ENCODE assay signal across 28 mouse cellular contexts in genomic region chr6:72242532-72243320, GRCm38 (mm10). TPM values are rescaled to one million over a fixed set of nuclear protein-coding genes. Genes with fewer than 3 reads are reported as not detected.
DNase-seq lines count a peak whose midpoint lies in the region; ATAC-seq and TF ChIP-seq lines count a peak whose summit lies in the region.
"Had no signal": no experiment of that assay in that cellular context is flagged by ENCODE, and none has a peak within 500 bp of the region (broad histone marks: within the 10 kb centered on the region; RNA-seq: fewer than 3 reads in every experiment).

No protein-coding gene starts in this region.

- no peak for DNase-seq in gastrocnemius, adult 2 months
- DNase-seq in gastrocnemius, postnatal 36 days, result no peak
- no peak for DNase-seq in heart, adult 8-10 months (ENCODE audit: low spot score)
- DNase-seq in lung, adult 2 months, result no peak
- DNase-seq in Patski (ENCODE audit: low read depth, low spot score), result no peak
- no peak for DNase-seq in midbrain, embryonic 11.5 days (ENCODE audit: low spot score, missing footprints)
- DNase-seq: adrenal gland, adult 8-10 months; cerebellum, adult 8-10 months; cerebellum, postnatal 36 days; gastrocnemius, postnatal 25 days; heart, postnatal 10 days; kidney, adult 9 months; kidney, postnatal 10 days; layer of hippocampus, postnatal 36 days; left cerebral cortex, postnatal 4 days; liver, postnatal 0 days; retina, postnatal 1 day; right cerebral cortex, postnatal 14 days had no signal

- H3K27me3 ChIP-seq in heart, embryonic 14.5 days (ENCODE audit: control insufficient read depth, insufficient read depth, low read length), result no peaks in the 10 kb centered on the region
- peaks cover 9% of the 10 kb centered on the region; the same call in 1 of the 2 replicates for H3K27me3 ChIP-seq in lung, embryonic 15.5 days
- no peaks in the 10 kb centered on the region for H3K27me3 ChIP-seq in Patski
- peaks cover 3% of the 10 kb centered on the region; the same call in 1 of the 2 replicates for H3K27me3 ChIP-seq in midbrain, embryonic 11.5 days (ENCODE audit: control insufficient read depth, insufficient read depth, low read length)

- peak overlapping the region; percentile 94 for H3K27ac ChIP-seq in gastrocnemius, adult 2 months
- peak overlapping the region in 1 of 2 experiments; percentile 98; a peak in 1 of 4 replicates for H3K27ac ChIP-seq in heart, embryonic 14.5 days (replicated peaks in 1 of 2; ENCODE audit: control insufficient read depth in 1 of 2, insufficient read depth in 1 of 2, low read depth in 2 of 2, low read length in 2 of 2)
- peak overlapping the region; percentile 98 for H3K27ac ChIP-seq in lung, embryonic 15.5 days
- no peak overlapping the region for H3K27ac ChIP-seq in midbrain, embryonic 11.5 days (ENCODE audit: low read depth, low read length)
- H3K27ac ChIP-seq: hindbrain, embryonic 13.5 days; liver, embryonic 12.5 days; midbrain, embryonic 15.5 days; neural tube, embryonic 15.5 days had no signal

- CTCF ChIA-PET in Patski (lab: Charles Lee), result interaction anchor here (1.3 to 3.6 kb wide), 5 partner anchors 10 to 57 kb away, joined by 3 to 23 read pairs (median 5); no protein-coding TSS in a partner anchor

- no peaks in the 10 kb centered on the region for H3K36me3 ChIP-seq in heart, embryonic 14.5 days (ENCODE audit: control insufficient read depth, insufficient read depth, low read length)
- H3K36me3 ChIP-seq in lung, embryonic 15.5 days, result no peaks in the 10 kb centered on the region
- H3K36me3 ChIP-seq in midbrain, embryonic 11.5 days (ENCODE audit: control insufficient read depth, insufficient read depth, low read length), result no peaks in the 10 kb centered on the region
- H3K36me3 ChIP-seq: hindbrain, embryonic 13.5 days; liver, embryonic 12.5 days; midbrain, embryonic 15.5 days; neural tube, embryonic 15.5 days had no signal

- in situ Hi-C loops in Patski (cut with MboI; ENCODE audit: low pct_unique_long_range_greater_than_20kb), result loop anchor here (5.0 to 10.0 kb wide), 2 partner anchors 55 to 318 kb away; no protein-coding TSS in a partner anchor

- intact Hi-C loops in gastrocnemius, adult 2 months (cut with DNase I), result no loop called here
- intact Hi-C loops in gastrocnemius, postnatal 36 days (cut with DNase I), result no loop called here

- no peak for ATAC-seq in heart, embryonic 14.5 days (ENCODE audit: insufficient number of reproducible peaks, insufficient read depth, low FRiP score, low read depth)
- ATAC-seq in lung, embryonic 15.5 days (ENCODE audit: borderline replicate concordance, extremely low read depth, low FRiP score, low TSS enrichment), result no peak
- ATAC-seq in Patski, result peak; percentile 33
- no peak for ATAC-seq in midbrain, embryonic 11.5 days (ENCODE audit: low FRiP score)
- ATAC-seq: activated CD4-positive, CD25-positive, alpha-beta regulatory T cell, adult 4 months; CD4-positive, CD25-positive, alpha-beta regulatory T cell, adult 4 months; forebrain, embryonic 14.5 days; intestine, embryonic 16.5 days; liver, embryonic 12.5 days; liver, postnatal 0 days; midbrain, embryonic 15.5 days had no signal

- TF ChIP-seq POLR2A in lung, adult 2 months (IDR thresholded peaks at IDR 0.05; ENCODE audit: borderline replicate concordance, extremely low read depth, low read depth, low read length), result no peak

- no peak overlapping the region for H3K4me3 ChIP-seq in gastrocnemius, adult 2 months
- no peak overlapping the region for H3K4me3 ChIP-seq in heart, embryonic 14.5 days (ENCODE audit: control insufficient read depth in 1 of 2, insufficient read depth in 1 of 2, low read depth in 1 of 2, low read length in 2 of 2)
- H3K4me3 ChIP-seq in lung, embryonic 15.5 days, result no peak overlapping the region
- H3K4me3 ChIP-seq in lung, adult 2 months (replicated peaks; ENCODE audit: extremely low read depth, low read depth, low read length), result no peak overlapping the region
- no peak overlapping the region for H3K4me3 ChIP-seq in midbrain, embryonic 11.5 days (ENCODE audit: low read depth, low read length)
- H3K4me3 ChIP-seq: hindbrain, embryonic 13.5 days; liver, embryonic 12.5 days; midbrain, embryonic 15.5 days; neural tube, embryonic 15.5 days had no signal

- 0 out of 2 replicates have a peak overlapping the region, but pooled peaks have one; percentile 21 for H3K9ac ChIP-seq in heart, embryonic 14.5 days (ENCODE audit: low read length)
- no peak overlapping the region for H3K9ac ChIP-seq in lung, embryonic 15.5 days
- H3K9ac ChIP-seq in midbrain, embryonic 11.5 days (ENCODE audit: low read length), result no peak overlapping the region
- H3K9ac ChIP-seq: hindbrain, embryonic 13.5 days; liver, embryonic 12.5 days; liver, postnatal 0 days; midbrain, embryonic 15.5 days; neural tube, embryonic 15.5 days had no signal

- POLR2A ChIA-PET in Patski (lab: Charles Lee), result interaction anchor here (0.9 to 1.0 kb wide), 2 partner anchors 10 to 49 kb away, joined by 3 to 4 read pairs; no protein-coding TSS in a partner anchor

- peaks cover 43 to 58% of the 10 kb centered on the region in 2 experiments for H3K4me1 ChIP-seq in heart, embryonic 14.5 days (ENCODE audit: control insufficient read depth in 2 of 2, insufficient read depth in 2 of 2, low read length in 2 of 2)
- H3K4me1 ChIP-seq in lung, embryonic 15.5 days, result peaks cover 87% of the 10 kb centered on the region
- peaks cover 28% of the 10 kb centered on the region for H3K4me1 ChIP-seq in lung, adult 2 months (ENCODE audit: control insufficient read depth, insufficient read depth, low read length)
- H3K4me1 ChIP-seq in midbrain, embryonic 11.5 days (ENCODE audit: control insufficient read depth, insufficient read depth, low read length), result no peaks in the 10 kb centered on the region; the same call in 1 of the 2 replicates

- 81% methylated on average over 13 of the region's 13 CpGs for WGBS in heart, embryonic 14.5 days
- 67% methylated on average over 13 of the region's 13 CpGs for WGBS in lung, embryonic 15.5 days
- WGBS in lung, adult 2 months, result 74% methylated on average over 13 of the region's 13 CpGs
- 91% methylated on average over 13 of the region's 13 CpGs for WGBS in midbrain, embryonic 11.5 days

- no peaks in the 10 kb centered on the region for H3K9me3 ChIP-seq in heart, embryonic 14.5 days (ENCODE audit: control insufficient read depth, low read length)
- H3K9me3 ChIP-seq in lung, embryonic 15.5 days, result no peaks in the 10 kb centered on the region
- no peaks in the 10 kb centered on the region for H3K9me3 ChIP-seq in midbrain, embryonic 11.5 days (ENCODE audit: control insufficient read depth, low read length)
- H3K9me3 ChIP-seq: hindbrain, embryonic 13.5 days; liver, embryonic 12.5 days; midbrain, embryonic 15.5 days; neural tube, embryonic 15.5 days had no signal

- TF ChIP-seq CTCF in gastrocnemius, adult 2 months (IDR thresholded peaks at IDR 0.05), result no peak
- TF ChIP-seq CTCF in lung, adult 2 months (IDR thresholded peaks at IDR 0.05; ENCODE audit: insufficient read depth, low read length), result no peak
- no peak for TF ChIP-seq CTCF in Patski (IDR thresholded peaks at IDR 0.05)

- H3K4me2 ChIP-seq in heart, embryonic 14.5 days (ENCODE audit: low read length), result no peak overlapping the region
- H3K4me2 ChIP-seq in lung, embryonic 15.5 days, result no peak overlapping the region
- H3K4me2 ChIP-seq in midbrain, embryonic 11.5 days, result no peak overlapping the region
- H3K4me2 ChIP-seq: hindbrain, embryonic 13.5 days; liver, embryonic 12.5 days; midbrain, embryonic 15.5 days; neural tube, embryonic 15.5 days had no signal

RNA-seq across cellular contexts. Expression of gene Atoh8, which starts 7.3 kb away (rescaled TPM):
- total RNA-seq in gastrocnemius, adult 2 months (2021), result 1 to 10 TPM; 3.3 to 9.2 TPM
- total RNA-seq in gastrocnemius, postnatal 36 days (2021), result 1 to 10 TPM; 5.2 to 5.7 TPM
- polyA plus RNA-seq in heart, embryonic 14.5 days (2014; fragmentation: Nextera tagmentation; extraction: Ambion mirVana), result 8.9 and 12.0 TPM in 2 replicates
- total RNA-seq in heart, adult 8-10 months (2022), result 10 to 100 TPM in 2 of 4 experiments, 1 to 10 TPM in 2; 9.6 to 10.9 (median 10.1) TPM
- 25.4 and 27.8 TPM in 2 replicates for polyA plus RNA-seq in lung, embryonic 15.5 days (2015; fragmentation: Nextera tagmentation; extraction: Ambion mirVana)
- 26.4 and 26.7 TPM in 2 replicates for polyA plus RNA-seq in lung, adult 2 months (2012; rRNA removed)
- polyA plus RNA-seq in Patski (2021), result 5.7 TPM
- 4.8 and 6.1 TPM in 2 replicates for polyA plus RNA-seq in midbrain, embryonic 11.5 days (2014; fragmentation: Nextera tagmentation; extraction: Ambion mirVana)
- polyA plus RNA-seq: activated CD4-positive, CD25-positive, alpha-beta regulatory T cell, adult 4 months; CD4-positive, CD25-positive, alpha-beta regulatory T cell, adult 4 months had no signal
